Mouse (Mus musculus): ENCODE data around the gene Itpr1.

DNA sequence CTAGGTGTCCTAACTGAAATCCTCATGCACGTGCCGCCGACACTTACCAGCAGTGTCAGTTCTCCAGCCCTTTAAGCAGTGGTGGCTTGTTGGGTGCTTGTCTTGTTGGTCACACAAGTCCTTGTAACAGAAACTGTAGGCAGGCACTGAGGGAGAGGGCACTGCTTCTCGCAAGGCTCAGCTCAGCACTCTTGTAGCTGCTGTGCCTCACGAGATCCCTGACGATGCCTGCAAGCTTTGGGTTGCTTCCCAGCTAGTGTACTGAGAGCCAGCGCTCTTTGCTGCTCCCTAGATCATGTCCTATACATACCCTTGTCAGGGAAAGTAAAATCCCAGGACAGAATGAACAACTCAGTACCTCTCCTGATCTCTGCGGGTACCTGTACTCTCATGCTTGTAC is 117.6 kb downstream of the Itpr1 start:
- TF ChIP-seq CTCF (IDR thresholded peaks at IDR 0.05; ENCODE audit: extremely low read depth, insufficient read length, insufficient replicate concordance, low read depth, low read length) (no peak), POLR2A (IDR thresholded peaks at IDR 0.05; ENCODE audit: low read depth, low read length) (no peak)
